Mouse (Mus musculus) cerebellum, postnatal 14 days (tissue): ENCODE measurements at regions not wholly inside any gene's neighbourhood (a gene's known extent, or its start where the extent isn't known, plus 50 kb on each side); places are given as distances from the start of the nearest gene placed in this dataset.
"Not testable (repeated sequence)": the region's sequence is repeated elsewhere in the genome, so short reads cannot be mapped to it uniquely, and the experiment has no call there.

Experiments used
- DNase-seq, 2 experiments: peaks; one replicate each; pipeline ENCODE4 v3.0.0; 2021; ENCODE audit warnings: mixed read lengths in 2 of 2

- DNase-seq = peak; percentile 5 to 10
These were observed 853.1 kb upstream of the Pou3f2 start for GRCm38 (mm10) chr4:23341240-23341639.

GRCm38 (mm10) chr4:23338481-23338880 lies 850.3 kb upstream of the Pou3f2 start:
- DNase-seq = no peak

- DNase-seq = no peak
These were observed 812.5 kb upstream of the Pou3f2 start for GRCm38 (mm10) chr4:23300617-23301016.

GRCm38 (mm10) chr4:23280087-23280486 lies 791.9 kb upstream of the Pou3f2 start:
- DNase-seq = peak; percentile 22 to 33

GRCm38 (mm10) chr4:23275203-23275602 lies 787.0 kb upstream of the Pou3f2 start:
- DNase-seq = no peak

GRCm38 (mm10) chr4:23271947-23272346 lies 783.8 kb upstream of the Pou3f2 start:
- DNase-seq = no peak

GRCm38 (mm10) chr4:23260371-23260770 lies 772.2 kb upstream of the Pou3f2 start:
- peak; percentile 61 to 68 for DNase-seq

GRCm38 (mm10) chr4:23234960-23235359 lies 746.8 kb upstream of the Pou3f2 start:
- DNase-seq = peak in 1 of 2 experiments; percentile 4

- DNase-seq = not testable (repeated sequence)
These were observed 706.6 kb upstream of the Pou3f2 start for GRCm38 (mm10) chr4:23194756-23195155.

GRCm38 (mm10) chr4:23193384-23194135 lies 705.4 kb upstream of the Pou3f2 start:
- DNase-seq = no peak

GRCm38 (mm10) chr4:23173811-23174210 lies 685.6 kb upstream of the Pou3f2 start:
- no peak for DNase-seq

GRCm38 (mm10) chr4:23173330-23173729 lies 685.2 kb upstream of the Pou3f2 start:
- no peak for DNase-seq

GRCm38 (mm10) chr4:23148097-23148849 lies 660.1 kb upstream of the Pou3f2 start:
- DNase-seq = no peak

- DNase-seq = no peak
These were observed 645.2 kb upstream of the Pou3f2 start for GRCm38 (mm10) chr4:23133386-23133785.

- DNase-seq = not testable (repeated sequence)
These were observed 613.3 kb upstream of the Pou3f2 start for GRCm38 (mm10) chr4:23101452-23101851.

GRCm38 (mm10) chr4:23079521-23079920 lies 591.4 kb upstream of the Pou3f2 start:
- DNase-seq = no peak

- DNase-seq = no peak
These were observed 589.4 kb upstream of the Pou3f2 start for GRCm38 (mm10) chr4:23077603-23078002.

- no peak for DNase-seq
These were observed 562.6 kb upstream of the Pou3f2 start for GRCm38 (mm10) chr4:23050701-23051317.

GRCm38 (mm10) chr4:23037784-23038183 lies 549.6 kb upstream of the Pou3f2 start:
- DNase-seq = no peak

- no peak for DNase-seq
These were observed 543.1 kb upstream of the Pou3f2 start for GRCm38 (mm10) chr4:23031271-23031670.

- peak in 1 of 2 experiments; percentile 4 for DNase-seq
These were observed 534.0 kb upstream of the Pou3f2 start for GRCm38 (mm10) chr4:23022177-23022576.

- DNase-seq = no peak
These were observed 522.2 kb upstream of the Pou3f2 start for GRCm38 (mm10) chr4:23010346-23010745.

GRCm38 (mm10) chr4:23009196-23009595 lies 521.0 kb upstream of the Pou3f2 start:
- not testable (repeated sequence) for DNase-seq

GRCm38 (mm10) chr4:22998994-22999393 lies 510.8 kb upstream of the Pou3f2 start:
- no peak for DNase-seq
